Mouse (Mus musculus) ES-Bruce4 (cell line): Measurements from ENCODE around the gene E330014E10Rik. TPM values are rescaled to one million over a fixed set of nuclear protein-coding genes. Genes with fewer than 3 reads are reported as not detected.
"Not testable (repeated sequence)": the region's sequence is repeated elsewhere in the genome, so short reads cannot be mapped to it uniquely, and the experiment has no call there.

Experiments used
- H3K27ac ChIP-seq: 2 replicates; pipeline ENCODE4 v1.5.1; 2012; ENCODE audit warnings: low read length, inconsistent platforms; ENCODE audit not compliant: insufficient read depth
- H3K27me3 ChIP-seq: 2 replicates; pipeline ENCODE4 v1.6.1; 2012; ENCODE audit warnings: mild to moderate bottlenecking, low read length, inconsistent platforms; ENCODE audit not compliant: control insufficient read depth, poor library complexity, insufficient read depth, severe bottlenecking
- H3K36me3 ChIP-seq: 2 replicates; pipeline ENCODE4 v1.6.1; 2012; ENCODE audit warnings: inconsistent platforms, mild to moderate bottlenecking, low read length, moderate library complexity; ENCODE audit not compliant: control insufficient read depth, poor library complexity, insufficient read depth, severe bottlenecking
- H3K4me1 ChIP-seq: one replicate; pipeline ENCODE4 v1.8.1; 2011; ENCODE audit warnings: low read length; ENCODE audit not compliant: control insufficient read depth, insufficient read depth
- H3K4me3 ChIP-seq: 2 replicates; pipeline ENCODE4 v1.5.1; 2011; ENCODE audit warnings: low read depth, mild to moderate bottlenecking, low read length
- H3K9ac ChIP-seq: 2 replicates; pipeline ENCODE4 v1.6.1; 2012; ENCODE audit warnings: low read depth, mild to moderate bottlenecking, inconsistent platforms; ENCODE audit not compliant: poor library complexity, severe bottlenecking
- H3K9me3 ChIP-seq: replicated peaks from 2 replicates; pipeline ENCODE4 v1.6.1; 2012; ENCODE audit warnings: mild to moderate bottlenecking, low read length, inconsistent platforms; ENCODE audit not compliant: control insufficient read depth, poor library complexity, insufficient read depth, severe bottlenecking
- CTCF ChIP-seq: IDR thresholded peaks from one replicate; pipeline ENCODE4 v1.8.1; 2011; ENCODE audit warnings: low read depth, low read length
- EP300 ChIP-seq: IDR thresholded peaks from 2 replicates; pipeline ENCODE4 v1.6.1; 2011; ENCODE audit warnings: low read depth, low read length; ENCODE audit not compliant: insufficient read depth
- POLR2A ChIP-seq: IDR thresholded peaks from one replicate; pipeline ENCODE4 v1.8.1; 2011; ENCODE audit warnings: low read length; ENCODE audit not compliant: insufficient read depth
- polyA plus RNA-seq: library from polyadenylated mRNA; stranded (reverse); fragments of >200 nt; gene quantifications from 2 replicates; pipeline ENCODE4 v1.2.4, GENCODE M21; 2011; ENCODE audit warnings: low read depth; ENCODE audit not compliant: missing spikeins, insufficient read depth, insufficient read length

E330014E10Rik gene
- polyA plus RNA-seq = not detected in 2 replicates

DNA sequence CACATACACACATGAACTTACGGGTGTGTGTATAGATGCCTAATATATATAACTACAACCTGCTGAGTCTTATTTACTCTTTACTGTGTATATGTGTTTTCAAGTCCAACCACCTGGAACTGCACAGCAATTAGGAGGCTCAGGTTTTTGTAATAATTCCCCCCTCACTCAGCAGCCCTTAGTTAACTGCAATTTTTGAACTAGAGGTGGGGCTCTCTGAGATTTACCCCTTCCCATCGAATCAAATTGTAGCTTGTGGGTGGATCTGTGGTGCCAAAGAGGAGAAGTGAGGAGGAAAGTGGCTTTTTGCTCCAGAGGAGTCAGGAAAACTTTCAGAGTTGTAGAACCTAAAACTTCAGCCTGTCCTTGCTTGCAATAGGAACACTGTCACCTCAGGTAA is at the start of gene E330014E10Rik:
TSS of gene E330014E10Rik (plus strand) at position 301 of the 400 bp plus-strand sequence.
- H3K27me3 ChIP-seq, H3K4me1 ChIP-seq, H3K4me3 ChIP-seq, H3K27ac ChIP-seq, H3K9ac ChIP-seq, H3K36me3 ChIP-seq, H3K9me3 ChIP-seq: not testable (repeated sequence)

- not testable (repeated sequence) for H3K36me3 ChIP-seq, H3K9ac ChIP-seq, H3K4me1 ChIP-seq, H3K9me3 ChIP-seq, H3K4me3 ChIP-seq, H3K27ac ChIP-seq, H3K27me3 ChIP-seq
Observed at GRCm38 (mm10) chr5:95736073-95736472, 39.7 kb upstream of the E330014E10Rik start, which contains the start of gene Gm7978. TSS of gene Gm7978 (minus strand) at chr5:95736173.

DNA sequence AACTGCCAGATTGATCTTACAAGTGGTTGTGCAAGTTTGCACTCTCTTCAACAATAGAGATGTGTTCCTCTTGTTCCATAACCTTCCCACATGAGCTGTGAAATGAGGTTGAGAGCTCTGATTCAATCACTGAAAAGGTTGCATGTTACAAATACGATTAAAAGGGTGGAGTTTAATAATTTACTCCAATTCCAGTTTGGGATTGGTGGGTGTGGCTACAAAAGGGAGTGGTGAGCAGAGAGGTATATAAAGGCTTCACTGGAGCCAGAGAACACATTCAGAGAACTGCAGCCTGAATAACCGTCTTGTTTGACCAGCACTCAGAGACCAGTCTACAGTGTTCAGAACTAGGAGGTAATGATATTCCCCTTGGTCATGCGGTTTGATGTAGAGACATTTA is 34.1 kb upstream of the E330014E10Rik start, which contains the start of gene Gm7982:
TSS of gene Gm7982 (plus strand) at position 301 of the 400 bp plus-strand sequence.
- H3K9me3 ChIP-seq, H3K27ac ChIP-seq, H3K27me3 ChIP-seq, H3K36me3 ChIP-seq, H3K9ac ChIP-seq, H3K4me3 ChIP-seq, H3K4me1 ChIP-seq: not testable (repeated sequence)

- not testable (repeated sequence) for H3K4me1 ChIP-seq
Observed at GRCm38 (mm10) chr5:95810841-95811240, 35.1 kb downstream of the E330014E10Rik start.

DNA sequence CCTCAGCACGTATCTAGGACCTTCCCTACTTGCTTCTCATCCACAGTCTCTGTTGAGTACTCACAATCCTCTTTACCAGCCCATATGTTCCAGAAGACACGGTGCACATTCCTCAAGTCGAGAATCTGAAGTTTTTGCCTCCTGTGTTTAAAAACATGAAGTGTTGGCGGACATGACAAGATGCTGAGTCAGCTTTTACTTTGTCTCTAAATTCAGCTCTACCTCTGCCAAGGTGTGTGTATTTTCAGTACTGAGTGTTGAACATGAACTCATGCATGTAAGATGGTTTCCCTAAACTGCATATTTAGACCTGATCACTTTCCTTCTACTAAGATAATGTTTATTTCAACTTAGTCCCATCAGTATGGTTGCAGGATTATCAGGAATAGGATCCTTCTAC is 60.8 kb downstream of the E330014E10Rik start:
- no peak overlapping the region for H3K9ac ChIP-seq
- H3K9me3 ChIP-seq = no peaks in the 10 kb centered on the region
- H3K4me3 ChIP-seq = no peak overlapping the region
- H3K27me3 ChIP-seq = no peaks in the 10 kb centered on the region
- no peaks in the 10 kb centered on the region for H3K36me3 ChIP-seq
- TF ChIP-seq POLR2A (no peak), CTCF (no peak), EP300 (no peak)
- H3K4me1 ChIP-seq = no peaks in the 10 kb centered on the region
- H3K27ac ChIP-seq = no peak overlapping the region

More at GRCm38 (mm10) chr5:95810841-95811240, 35.1 kb downstream of the E330014E10Rik start:
- H3K9me3 ChIP-seq, H3K9ac ChIP-seq, H3K4me3 ChIP-seq, H3K27ac ChIP-seq, H3K36me3 ChIP-seq, H3K27me3 ChIP-seq: not testable (repeated sequence)

DNA sequence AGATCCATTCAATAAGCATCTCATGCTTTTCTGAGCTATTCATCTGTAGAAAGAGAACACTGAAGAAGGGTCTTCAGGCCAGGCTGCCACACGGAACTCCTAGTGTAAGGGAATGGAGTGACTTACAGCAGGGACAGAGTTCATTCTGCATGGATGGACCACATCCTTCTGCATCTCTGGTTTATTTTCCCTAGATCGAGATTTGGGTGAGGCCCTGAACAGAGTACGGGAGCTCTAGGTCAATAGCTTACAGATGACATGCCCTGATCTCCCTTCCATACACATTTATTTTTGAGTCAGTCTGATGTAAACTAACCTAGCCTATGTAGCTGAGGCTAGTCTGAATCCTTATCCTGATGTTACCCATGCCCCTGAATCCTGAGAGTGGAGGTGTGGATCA is 78.2 kb downstream of the E330014E10Rik start:
- H3K27me3 ChIP-seq = no peaks in the 10 kb centered on the region
- no peaks in the 10 kb centered on the region for H3K4me1 ChIP-seq
- no peak overlapping the region for H3K4me3 ChIP-seq
- no peaks in the 10 kb centered on the region for H3K36me3 ChIP-seq
- no peak overlapping the region for H3K9ac ChIP-seq
- no peak for TF ChIP-seq POLR2A
- no peak for TF ChIP-seq EP300
- no peak for TF ChIP-seq CTCF
- H3K27ac ChIP-seq = no peak overlapping the region
- no peaks in the 10 kb centered on the region; the same call in 1 of the 2 replicates for H3K9me3 ChIP-seq

Other genes starting within 250 kb of the E330014E10Rik start
- gene Gm7971, start 181.1 kb upstream of the E330014E10Rik start, polyA plus RNA-seq = not detected in 2 replicates
- gene Gm7978, start 39.8 kb upstream of the E330014E10Rik start, polyA plus RNA-seq = not detected in 2 replicates
- gene Gm7982, start 34.0 kb upstream of the E330014E10Rik start, polyA plus RNA-seq = not detected in 2 replicates
- not detected in 2 replicates for gene Cxcl13, start 181.0 kb downstream of the E330014E10Rik start, polyA plus RNA-seq